13 mouse cellular contexts compared by ENCODE assay signal in genomic region chr3:21961091-21961490, GRCm38 (mm10).
DNase-seq lines count a peak whose midpoint lies in the region; ATAC-seq lines count a peak whose summit lies in the region.
"Had no signal": no experiment of that assay in that cellular context is flagged by ENCODE, and none has a peak within 500 bp of the region (broad histone marks: within the 10 kb centered on the region; RNA-seq: fewer than 3 reads in every experiment).

No protein-coding gene starts in this region.

- DNase-seq in heart, embryonic 10.5 days (ENCODE audit: low spot score) = no peak
- DNase-seq in heart, adult 18-20 months = no peak
- DNase-seq in spleen, postnatal 36 days (ENCODE audit: low spot score in 2 of 2) = peak; percentile 66 to 71
- no peak for DNase-seq in spleen, postnatal 4 days (ENCODE audit: low spot score in 2 of 2)
- DNase-seq in forebrain, embryonic 14.5 days (ENCODE audit: low spot score) = no peak
- no peak for DNase-seq in adrenal gland, postnatal 36 days
- DNase-seq: adrenal gland, postnatal 14 days; cerebellum, adult 2 months; forebrain, postnatal 0 days had no signal

- H3K4me1 ChIP-seq in heart, embryonic 10.5 days = peaks cover 37% of the 10 kb centered on the region
- H3K4me1 ChIP-seq in stomach, embryonic 15.5 days = peaks cover 8% of the 10 kb centered on the region; the same call in 1 of the 2 replicates
- no peaks in the 10 kb centered on the region for H3K4me1 ChIP-seq in forebrain, embryonic 14.5 days (ENCODE audit: control insufficient read depth, insufficient read depth, low read length)

- no peak overlapping the region for H3K4me2 ChIP-seq in stomach, embryonic 15.5 days
- H3K4me2 ChIP-seq in forebrain, embryonic 14.5 days (ENCODE audit: low read length) = no peak overlapping the region
- H3K4me2 ChIP-seq: heart, embryonic 13.5 days; hindbrain, embryonic 15.5 days had no signal

- peak overlapping the region; percentile 38; the same call in 1 of the 2 replicates for H3K27ac ChIP-seq in heart, embryonic 10.5 days
- H3K27ac ChIP-seq in stomach, embryonic 15.5 days = no peak overlapping the region; the same call in 1 of the 2 replicates
- H3K27ac ChIP-seq in forebrain, embryonic 14.5 days (ENCODE audit: low read depth, low read length) = no peak overlapping the region
- H3K27ac ChIP-seq: heart, embryonic 13.5 days; hindbrain, embryonic 15.5 days had no signal

- no peak overlapping the region for H3K4me3 ChIP-seq in heart, embryonic 10.5 days
- no peak overlapping the region for H3K4me3 ChIP-seq in stomach, embryonic 15.5 days (replicated peaks)
- no peak overlapping the region for H3K4me3 ChIP-seq in forebrain, embryonic 14.5 days (ENCODE audit: low read depth, low read length)
- H3K4me3 ChIP-seq: heart, embryonic 13.5 days; hindbrain, embryonic 15.5 days had no signal

- H3K36me3 ChIP-seq in heart, embryonic 10.5 days = no peaks in the 10 kb centered on the region
- H3K36me3 ChIP-seq in stomach, embryonic 15.5 days = no peaks in the 10 kb centered on the region
- no peaks in the 10 kb centered on the region for H3K36me3 ChIP-seq in forebrain, embryonic 14.5 days (ENCODE audit: control insufficient read depth, insufficient read depth, low read length)
- H3K36me3 ChIP-seq: heart, embryonic 13.5 days; hindbrain, embryonic 15.5 days had no signal

- no peaks in the 10 kb centered on the region for H3K9me3 ChIP-seq in heart, embryonic 10.5 days
- H3K9me3 ChIP-seq in stomach, embryonic 15.5 days = no peaks in the 10 kb centered on the region
- H3K9me3 ChIP-seq in forebrain, embryonic 14.5 days (replicated peaks; ENCODE audit: control insufficient read depth, low read length) = no peaks in the 10 kb centered on the region
- H3K9me3 ChIP-seq: heart, embryonic 13.5 days; hindbrain, embryonic 15.5 days had no signal

- ATAC-seq in hematopoietic stem cell, adult 5-6 weeks (replicated peaks in 1 of 2; ENCODE audit: insufficient read depth in 1 of 2, low FRiP score in 2 of 2, low TSS enrichment in 1 of 2, low read depth in 1 of 2, poor library complexity in 2 of 2, severe bottlenecking in 2 of 2) = peak; percentile 51 to 54; a peak in 2 of 4 replicates
- 0 out of 2 replicates have a peak, but pooled peaks have one; percentile 54 for ATAC-seq in stomach, embryonic 15.5 days (ENCODE audit: insufficient read depth, low FRiP score, low read depth)
- ATAC-seq in forebrain, embryonic 14.5 days = no peak
- ATAC-seq: forebrain, postnatal 0 days had no signal

- 68% methylated on average over 6 of the region's 6 CpGs for WGBS in heart, embryonic 10.5 days
- WGBS in stomach, embryonic 15.5 days = 48% methylated on average over 6 of the region's 6 CpGs
- 90% methylated on average over 6 of the region's 6 CpGs for WGBS in forebrain, embryonic 14.5 days

- H3K27me3 ChIP-seq in heart, embryonic 10.5 days (ENCODE audit: insufficient read depth, poor library complexity, severe bottlenecking) = no peaks in the 10 kb centered on the region
- H3K27me3 ChIP-seq in stomach, embryonic 15.5 days (replicated peaks) = no peaks in the 10 kb centered on the region
- H3K27me3 ChIP-seq in forebrain, embryonic 14.5 days (replicated peaks; ENCODE audit: control insufficient read depth, insufficient read depth, low read length) = no peaks in the 10 kb centered on the region
- H3K27me3 ChIP-seq: heart, embryonic 13.5 days; hindbrain, embryonic 15.5 days had no signal

- no peak overlapping the region for H3K9ac ChIP-seq in stomach, embryonic 15.5 days
- H3K9ac ChIP-seq in forebrain, embryonic 14.5 days (ENCODE audit: low read length) = no peak overlapping the region
- H3K9ac ChIP-seq: forebrain, postnatal 0 days; heart, embryonic 13.5 days; hindbrain, embryonic 15.5 days had no signal

Comparison
In these comparisons a context has a peak if more than half of its experiments do, and no peak if none do; other contexts are left out.
1. DNase-seq: peak in spleen, postnatal 36 days (2 of 2); none in heart, embryonic 10.5 days (single experiment), heart, adult 18-20 months (0 of 2), spleen, postnatal 4 days (0 of 2), forebrain, embryonic 14.5 days (single experiment) and adrenal gland, postnatal 36 days (0 of 2).